Mouse (Mus musculus) adrenal gland, adult (tissue): ENCODE data around the gene Gm7029.
"Not testable (repeated sequence)": the region's sequence is repeated elsewhere in the genome, so short reads cannot be mapped to it uniquely, and the experiment has no call there.

ENCODE experiments used
- DNase-seq, 2 experiments: peaks; one replicate each; pipeline ENCODE4 v3.0.0; 2022 to 2023; ENCODE audit warnings: low spot score in 1 of 2; ENCODE audit not compliant: inconsistent age in 2 of 2

Gene Gm7029

GRCm38 (mm10) chr17:33873537-33873936 lies at the start of gene Gm7029:
TSS of gene Gm7029 (plus strand) at chr17:33873837.
- not testable (repeated sequence) for DNase-seq

- peak; percentile 98 to 100 for DNase-seq
Measured at GRCm38 (mm10) chr17:33824084-33824996, 49.3 kb upstream of the Gm7029 start, which contains the start of the genes Rps28 and Ndufa7. TSS of gene Rps28 (minus strand) at chr17:33824562. TSS of gene Ndufa7 (plus strand) at chr17:33824572.

GRCm38 (mm10) chr17:33824997-33825330 lies 48.7 kb upstream of the Gm7029 start:
- DNase-seq: peak in 1 of 2 experiments; percentile 74

- DNase-seq: peak in 1 of 2 experiments; percentile 56
Measured at GRCm38 (mm10) chr17:33825462-33825861, 48.2 kb upstream of the Gm7029 start.

- peak; percentile 70 to 92 for DNase-seq
Measured at GRCm38 (mm10) chr17:33826850-33827249, 46.8 kb upstream of the Gm7029 start.

GRCm38 (mm10) chr17:33828892-33829291 lies 44.7 kb upstream of the Gm7029 start:
- peak; percentile 92 to 97 for DNase-seq

GRCm38 (mm10) chr17:33829561-33829960 lies 44.1 kb upstream of the Gm7029 start:
- peak; percentile 31 to 61 for DNase-seq

GRCm38 (mm10) chr17:33842966-33843795 lies 30.5 kb upstream of the Gm7029 start, which contains the start of gene Cd320:
TSS of gene Cd320 (plus strand) at chr17:33843091.
- DNase-seq: peak; percentile 93 to 98

GRCm38 (mm10) chr17:33844196-33844595 lies 29.4 kb upstream of the Gm7029 start:
- DNase-seq: no peak

- no peak for DNase-seq
Measured at GRCm38 (mm10) chr17:33848139-33848538, 25.5 kb upstream of the Gm7029 start.

GRCm38 (mm10) chr17:33851331-33851730 lies 22.3 kb upstream of the Gm7029 start:
- no peak for DNase-seq

GRCm38 (mm10) chr17:33857816-33858215 lies 15.8 kb upstream of the Gm7029 start:
- no peak for DNase-seq

- peak; percentile 63 to 84 for DNase-seq
Measured at GRCm38 (mm10) chr17:33865330-33866030, 8.2 kb upstream of the Gm7029 start.

GRCm38 (mm10) chr17:33874411-33874810 lies 774 bp downstream of the Gm7029 start:
- DNase-seq: no peak

GRCm38 (mm10) chr17:33875797-33876196 lies 2.2 kb downstream of the Gm7029 start:
- DNase-seq: peak in 1 of 2 experiments; percentile 51

- DNase-seq: not testable (repeated sequence)
Measured at GRCm38 (mm10) chr17:33884320-33884719, 10.7 kb downstream of the Gm7029 start.

- not testable (repeated sequence) for DNase-seq
Measured at GRCm38 (mm10) chr17:33887802-33888201, 14.2 kb downstream of the Gm7029 start.

- DNase-seq: not testable (repeated sequence)
Measured at GRCm38 (mm10) chr17:33888230-33888629, 14.6 kb downstream of the Gm7029 start.

- not testable (repeated sequence) for DNase-seq
Measured at GRCm38 (mm10) chr17:33889941-33890532, 16.4 kb downstream of the Gm7029 start.

- DNase-seq: peak; percentile 100
Measured at GRCm38 (mm10) chr17:33890533-33891059, 17.0 kb downstream of the Gm7029 start, which contains the start of gene Kifc1. TSS of gene Kifc1 (minus strand) at chr17:33890661.
